Comparison of ENCODE assay signal across 9 mouse cellular contexts in the genomic region with DNA sequence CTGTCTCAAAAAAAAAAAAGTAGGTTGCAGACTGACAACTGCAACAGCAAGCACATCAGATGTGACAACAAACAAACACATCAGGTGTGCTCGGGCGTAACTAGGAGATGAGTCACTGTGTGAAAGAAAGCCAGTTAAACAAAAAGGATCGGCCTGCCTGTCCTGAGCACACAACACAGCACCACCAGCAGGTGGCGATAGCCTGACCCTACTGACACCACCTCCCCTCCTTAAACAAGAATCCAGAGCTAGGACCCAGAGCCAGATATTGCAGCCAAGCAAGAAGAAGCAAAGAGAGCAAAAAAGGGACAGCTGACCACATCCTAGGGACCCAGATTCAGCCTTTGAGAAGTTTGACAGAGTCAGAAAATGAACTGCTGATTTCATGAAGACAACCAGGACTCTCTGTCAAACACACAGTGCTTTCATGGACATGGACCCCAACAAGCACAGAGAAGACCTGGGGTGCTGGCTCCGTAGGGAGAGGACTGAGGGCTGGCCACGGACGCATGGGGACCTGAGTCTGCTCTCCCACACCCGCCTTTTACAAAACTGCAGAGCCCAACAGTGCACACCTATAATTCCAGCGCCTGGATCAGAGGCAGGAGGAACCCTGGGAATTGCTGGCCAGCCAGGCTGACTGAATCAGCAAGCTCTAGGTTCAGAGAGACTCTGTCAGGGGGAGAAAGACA. TPM values are rescaled to one million over a fixed set of nuclear protein-coding genes. Genes with fewer than 3 reads are reported as not detected.
DNase-seq lines count a peak whose midpoint lies in the region; ATAC-seq and TF ChIP-seq lines count a peak whose summit lies in the region.
"Had no signal": no experiment of that assay in that cellular context is flagged by ENCODE, and none has a peak within 500 bp of the region (broad histone marks: within the 10 kb centered on the region; RNA-seq: fewer than 3 reads in every experiment).

No protein-coding gene starts in this region.

- no peak for TF ChIP-seq EP300 in CH12.LX (IDR thresholded peaks at IDR 0.05; ENCODE audit: low read length)

- no peaks in the 10 kb centered on the region for H3K9me3 ChIP-seq in CH12.LX (replicated peaks; ENCODE audit: low read length)
- H3K9me3 ChIP-seq in lung, embryonic 16.5 days (ENCODE audit: control insufficient read depth, low read length): no peaks in the 10 kb centered on the region
- H3K9me3 ChIP-seq: megakaryocyte, embryonic 14.5 days had no signal

- TF ChIP-seq POLR2A in CH12.LX (IDR thresholded peaks at IDR 0.05; ENCODE audit: low read depth, low read length): no peak
- no peak for TF ChIP-seq POLR2A in small intestine, adult 2 months (IDR thresholded peaks at IDR 0.05; ENCODE audit: low read depth, low read length)

- peak; percentile 72 to 91 for TF ChIP-seq CTCF in CH12.LX (conservative IDR thresholded peaks at IDR 0.05 in 1 of 2, IDR thresholded peaks at IDR 0.05 in 1 of 2; ENCODE audit: low read depth in 2 of 2, low read length in 2 of 2)
- peak; percentile 80; the same call in 1 of the 2 replicates for TF ChIP-seq CTCF in small intestine, adult 2 months (IDR thresholded peaks at IDR 0.05; ENCODE audit: extremely low read depth, insufficient read length, insufficient replicate concordance, low read depth, low read length)

- H3K79me2 ChIP-seq in CH12.LX (replicated peaks; ENCODE audit: control insufficient read depth, extremely low read depth, insufficient read depth, poor library complexity, severe bottlenecking): no peaks in the 10 kb centered on the region

- H3K4me1 ChIP-seq in CH12.LX (ENCODE audit: control insufficient read depth in 1 of 2, insufficient read depth in 2 of 2): 0 out of 4 replicates have a peak, but pooled peaks cover 0 to 3% of the 10 kb centered on the region in 2 experiments
- H3K4me1 ChIP-seq in lung, embryonic 16.5 days (replicated peaks; ENCODE audit: control insufficient read depth, insufficient read depth, low read length): peaks cover 16% of the 10 kb centered on the region
- H3K4me1 ChIP-seq in small intestine, adult 2 months (ENCODE audit: control insufficient read depth, insufficient read depth, insufficient read length, low read length): no peaks in the 10 kb centered on the region; the same call in 1 of the 2 replicates
- H3K4me1 ChIP-seq: megakaryocyte, embryonic 14.5 days had no signal

- H3K27me3 ChIP-seq in CH12.LX (replicated peaks): no peaks in the 10 kb centered on the region
- no peaks in the 10 kb centered on the region for H3K27me3 ChIP-seq in lung, embryonic 16.5 days (ENCODE audit: control insufficient read depth, insufficient read depth, low read depth, low read length)
- H3K27me3 ChIP-seq in small intestine, adult 2 months (ENCODE audit: control insufficient read depth, insufficient read depth, low read length): no peaks in the 10 kb centered on the region

- ATAC-seq in frontal cortex, adult (ENCODE audit: low TSS enrichment): peak; percentile 29; the same call in 1 of the 2 replicates
- 0 out of 2 replicates have a peak, but pooled peaks have one; percentile 40 for ATAC-seq in lung, embryonic 16.5 days (ENCODE audit: low read depth)

- H3K36me3 ChIP-seq in CH12.LX (replicated peaks in 1 of 2; ENCODE audit: control insufficient read depth in 1 of 2, insufficient read depth in 1 of 2, low read length in 1 of 2): peaks cover 0 to 25% of the 10 kb centered on the region in 2 experiments
- no peaks in the 10 kb centered on the region for H3K36me3 ChIP-seq in lung, embryonic 16.5 days (ENCODE audit: control insufficient read depth, insufficient read depth, low read length)
- no peaks in the 10 kb centered on the region for H3K36me3 ChIP-seq in small intestine, adult 2 months (ENCODE audit: control insufficient read depth, insufficient read depth, low read length)

- no peak overlapping the region for H3K27ac ChIP-seq in CH12.LX (ENCODE audit: insufficient read depth, low read depth)
- no peak overlapping the region for H3K27ac ChIP-seq in lung, embryonic 16.5 days (ENCODE audit: low read length)
- no peak overlapping the region for H3K27ac ChIP-seq in small intestine, adult 2 months (ENCODE audit: insufficient read depth, low read depth, low read length)

- DNase-seq in frontal cortex, postnatal 14 days (ENCODE audit: low spot score in 2 of 2): no peak
- DNase-seq in CH12.LX (ENCODE audit: extremely low read depth): peak; percentile 76
- DNase-seq in c-Kit-negative CD71-positive TER-119-positive erythroid progenitor cells, embryonic 14.5 days (ENCODE audit: low read depth, low spot score): peak; percentile 8
- DNase-seq in forelimb bud, embryonic 11.5 days (ENCODE audit: low read depth, low spot score): peak; percentile 60
- DNase-seq in kidney, adult 8-10 months: peak; percentile 59 to 66

- 44% methylated on average over 9 of the region's 9 CpGs for WGBS in lung, embryonic 16.5 days
- 47% methylated on average over 9 of the region's 9 CpGs for WGBS in small intestine, adult 2 months

- in situ Hi-C loops in CH12.LX (cut with MboI; ENCODE audit: low pct_ligation_motif_present, low pct_unique_long_range_greater_than_20kb, low sequenced_read_pairs): no loop called here

- dilution Hi-C loops in CH12.LX (cut with MboI; ENCODE audit: extremely low pct_ligation_motif_present, extremely low pct_unique_long_range_greater_than_20kb, low sequenced_read_pairs): no loop called here

- no peak overlapping the region for H3K4me2 ChIP-seq in CH12.LX (ENCODE audit: insufficient read depth, low read depth, poor library complexity, severe bottlenecking)
- no peak overlapping the region for H3K4me2 ChIP-seq in lung, embryonic 16.5 days (ENCODE audit: low read depth, low read length)

- H3K4me3 ChIP-seq in CH12.LX (replicated peaks in 1 of 3; ENCODE audit: low read depth in 2 of 3, low read length in 2 of 3, poor library complexity in 1 of 3): no peak overlapping the region
- H3K4me3 ChIP-seq in lung, embryonic 16.5 days (ENCODE audit: low read length): no peak overlapping the region
- H3K4me3 ChIP-seq in small intestine, adult 2 months (ENCODE audit: low read depth, low read length): no peak overlapping the region
- H3K4me3 ChIP-seq: megakaryocyte, embryonic 14.5 days had no signal

- peak; percentile 63 for TF ChIP-seq RAD21 in CH12.LX (IDR thresholded peaks at IDR 0.05; ENCODE audit: low read depth, low read length)

- H3K9ac ChIP-seq in CH12.LX (ENCODE audit: insufficient read depth, low read depth): no peak overlapping the region
- no peak overlapping the region for H3K9ac ChIP-seq in lung, embryonic 16.5 days (ENCODE audit: low read length)

TF ChIP-seq in CH12.LX, 34 proteins besides CTCF, POLR2A, EP300 and RAD21 (continues in another document):
- TF ChIP-seq ZKSCAN1 (IDR thresholded peaks at IDR 0.05; ENCODE audit: borderline replicate concordance, low read depth, low read length) (no peak), USF1 (IDR thresholded peaks at IDR 0.05; ENCODE audit: low read depth, low read length) (no peak), IRF4 (IDR thresholded peaks at IDR 0.05; ENCODE audit: low read depth, low read length) (0 out of 2 replicates have a peak, but pooled peaks have one; percentile 22), UBTF (IDR thresholded peaks at IDR 0.05; ENCODE audit: low read depth, low read length) (no peak), BHLHE40 (IDR thresholded peaks at IDR 0.05; ENCODE audit: low read depth, low read length) (no peak; the same call in 1 of the 2 replicates), MAX (IDR thresholded peaks at IDR 0.05; ENCODE audit: low read length) (no peak), RCOR1 (conservative IDR thresholded peaks at IDR 0.05; ENCODE audit: low read depth, low read length) (no peak), HCFC1 (IDR thresholded peaks at IDR 0.05; ENCODE audit: low read depth, low read length) (no peak), USF2 (conservative IDR thresholded peaks at IDR 0.05; ENCODE audit: low read depth, low read length) (no peak), KAT2A (IDR thresholded peaks at IDR 0.05; ENCODE audit: insufficient replicate concordance, low read length) (no peak), POLR2AphosphoS2 (IDR thresholded peaks at IDR 0.05; ENCODE audit: low read depth, low read length) (no peak), NRF1 (IDR thresholded peaks at IDR 0.05; ENCODE audit: low read depth, low read length) (no peak), ZNF384 (IDR thresholded peaks at IDR 0.05; ENCODE audit: low read depth, low read length) (0 out of 2 replicates have a peak, but pooled peaks have one; percentile 10), E2F4 (IDR thresholded peaks at IDR 0.05; ENCODE audit: insufficient replicate concordance, low read depth, low read length) (no peak), MXI1 (IDR thresholded peaks at IDR 0.05; ENCODE audit: low read depth, low read length) (no peak), GABPA (IDR thresholded peaks at IDR 0.05; ENCODE audit: insufficient replicate concordance, low read depth, low read length) (no peak), ZC3H11A (IDR thresholded peaks at IDR 0.05; ENCODE audit: low read depth, low read length) (no peak), SIN3A (IDR thresholded peaks at IDR 0.05; ENCODE audit: low read length) (0 out of 2 replicates have a peak, but pooled peaks have one; percentile 40)

RNA-seq across cellular contexts. Expression of a gene that starts 28.1 kb away (rescaled TPM):
- 3.1 and 4.6 TPM in 2 replicates for total RNA-seq in CH12.LX (2012; rRNA removed)
- total RNA-seq in CH12.LX (2014; rRNA removed): 3.1 and 3.5 TPM in 2 replicates
- polyA plus RNA-seq in CH12.LX (2012; ENCODE audit: insufficient read length, low read depth): 7.6 and 7.8 TPM in 2 replicates
- polyA plus RNA-seq in lung, embryonic 16.5 days (2015; fragmentation: Nextera tagmentation; extraction: Ambion mirVana): 6.5 and 6.7 TPM in 2 replicates
- polyA plus RNA-seq in small intestine, adult 2 months (2012; rRNA removed): 37.3 and 116 TPM in 2 replicates

RNA-seq across cellular contexts. Expression of a gene that starts 48.9 kb away (rescaled TPM):
- total RNA-seq in CH12.LX (2012; rRNA removed) (12.9 and 16.8 TPM in 2 replicates), CH12.LX (2014; rRNA removed) (21.0 TPM in 2 replicates)
- polyA plus RNA-seq in CH12.LX (2012; ENCODE audit: insufficient read length, low read depth): 12.6 and 13.1 TPM in 2 replicates
- polyA plus RNA-seq in lung, embryonic 16.5 days (2015; fragmentation: Nextera tagmentation; extraction: Ambion mirVana): 36.3 and 36.8 TPM in 2 replicates
- 10.9 and 14.5 TPM in 2 replicates for polyA plus RNA-seq in small intestine, adult 2 months (2012; rRNA removed)

RNA-seq across cellular contexts. Expression of a gene that starts 54.1 kb away (rescaled TPM):
- total RNA-seq in CH12.LX (2012; rRNA removed): 0.47 and 0.55 TPM in 2 replicates
- total RNA-seq in CH12.LX (2014; rRNA removed): 0.46 TPM in 1 of 2 replicates, not detected in the other
- 0.27 and 0.56 TPM in 2 replicates for polyA plus RNA-seq in CH12.LX (2012; ENCODE audit: insufficient read length, low read depth)
- 68.3 and 69.7 TPM in 2 replicates for polyA plus RNA-seq in lung, embryonic 16.5 days (2015; fragmentation: Nextera tagmentation; extraction: Ambion mirVana)
- polyA plus RNA-seq in small intestine, adult 2 months (2012; rRNA removed): 10.3 and 11.5 TPM in 2 replicates

RNA-seq across cellular contexts. Expression of a gene that starts 55.7 kb away (rescaled TPM):
- total RNA-seq in CH12.LX (2012; rRNA removed) (6.0 and 7.5 TPM in 2 replicates), CH12.LX (2014; rRNA removed) (1.5 and 2.1 TPM in 2 replicates)
- 11.4 and 11.5 TPM in 2 replicates for polyA plus RNA-seq in CH12.LX (2012; ENCODE audit: insufficient read length, low read depth)
- polyA plus RNA-seq in lung, embryonic 16.5 days (2015; fragmentation: Nextera tagmentation; extraction: Ambion mirVana): 21.1 TPM in 2 replicates
- polyA plus RNA-seq in small intestine, adult 2 months (2012; rRNA removed): 46.8 and 75.2 TPM in 2 replicates

Comparison
In these comparisons a context has a peak if more than half of its experiments do, and no peak if none do; other contexts are left out.
1. DNase-seq: peak in CH12.LX (single experiment), c-Kit-negative CD71-positive TER-119-positive erythroid progenitor cells, embryonic 14.5 days (single experiment), forelimb bud, embryonic 11.5 days (single experiment) and kidney, adult 8-10 months (2 of 2); none in frontal cortex, postnatal 14 days (0 of 2).